Mouse (Mus musculus) layer of hippocampus, adult 18-20 months (tissue): ENCODE data around the gene Fgb. TPM values are rescaled to one million over a fixed set of nuclear protein-coding genes. Genes with fewer than 3 reads are reported as not detected.

ENCODE experiments used
- DNase-seq, 2 experiments: peaks; one replicate each; pipeline ENCODE4 v3.0.0; 2022; ENCODE audit warnings: low spot score in 2 of 2
- total RNA-seq, 2 experiments: library from RNA; stranded (reverse); gene quantifications; 2 replicates each; pipeline ENCODE4 v1.2.3; 2021

The Fgb gene
- total RNA-seq, 2 experiments from 2014 or later: not detected

DNA sequence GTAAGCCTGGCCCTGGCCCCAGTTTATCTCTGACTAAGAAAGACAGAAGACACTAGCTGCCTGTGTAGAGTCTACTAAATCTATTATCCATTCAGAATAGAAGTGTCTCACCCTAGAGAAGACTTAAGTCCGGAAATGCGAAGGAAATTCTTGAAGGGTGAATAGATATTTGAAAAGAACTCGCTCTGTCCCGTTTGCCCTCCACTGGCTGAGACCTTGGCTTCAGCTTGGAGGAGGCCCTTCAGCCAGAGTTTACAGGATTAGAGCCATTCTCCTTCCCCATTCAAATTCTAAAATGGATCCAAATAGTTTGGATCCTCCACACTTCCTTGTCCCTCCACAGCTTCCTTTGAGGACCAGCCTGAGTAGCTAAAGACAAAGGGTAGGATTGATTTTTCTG, 19.3 kb downstream of the Fgb start:
- no peak for DNase-seq

DNA sequence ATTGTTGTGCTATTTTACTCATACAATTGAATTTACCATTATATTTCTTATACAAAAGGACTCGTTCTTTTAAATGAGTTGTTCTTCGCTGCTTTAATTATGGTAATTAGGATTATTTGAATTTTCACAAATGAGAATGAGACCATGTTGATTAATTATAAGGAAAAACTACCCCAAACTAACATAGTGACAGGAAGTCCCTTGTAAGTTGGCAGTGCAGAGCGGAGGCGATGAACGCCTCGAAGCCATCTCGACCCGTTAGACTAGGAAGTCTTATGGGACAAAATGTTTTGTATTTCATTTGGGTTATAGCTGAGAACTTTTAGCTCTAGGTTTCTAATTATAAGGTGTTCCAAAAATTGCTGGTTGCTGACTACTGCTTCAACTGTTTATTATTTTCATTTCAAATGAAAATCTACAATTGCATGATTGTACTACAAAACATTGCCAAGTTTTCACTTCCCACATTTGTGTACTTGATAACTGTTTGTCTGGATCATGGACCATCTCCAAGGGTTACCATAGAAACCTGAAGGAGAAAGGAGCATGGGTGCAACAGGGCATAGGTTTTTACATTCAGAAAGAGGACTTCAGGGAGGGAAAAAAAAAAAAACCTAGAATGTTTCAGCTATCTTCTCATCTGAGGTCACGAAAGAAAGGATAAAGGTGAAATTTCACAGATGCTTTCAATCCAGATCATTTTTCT, 22.0 kb downstream of the Fgb start:
- DNase-seq: peak in 1 of 2 experiments; percentile 60

DNA sequence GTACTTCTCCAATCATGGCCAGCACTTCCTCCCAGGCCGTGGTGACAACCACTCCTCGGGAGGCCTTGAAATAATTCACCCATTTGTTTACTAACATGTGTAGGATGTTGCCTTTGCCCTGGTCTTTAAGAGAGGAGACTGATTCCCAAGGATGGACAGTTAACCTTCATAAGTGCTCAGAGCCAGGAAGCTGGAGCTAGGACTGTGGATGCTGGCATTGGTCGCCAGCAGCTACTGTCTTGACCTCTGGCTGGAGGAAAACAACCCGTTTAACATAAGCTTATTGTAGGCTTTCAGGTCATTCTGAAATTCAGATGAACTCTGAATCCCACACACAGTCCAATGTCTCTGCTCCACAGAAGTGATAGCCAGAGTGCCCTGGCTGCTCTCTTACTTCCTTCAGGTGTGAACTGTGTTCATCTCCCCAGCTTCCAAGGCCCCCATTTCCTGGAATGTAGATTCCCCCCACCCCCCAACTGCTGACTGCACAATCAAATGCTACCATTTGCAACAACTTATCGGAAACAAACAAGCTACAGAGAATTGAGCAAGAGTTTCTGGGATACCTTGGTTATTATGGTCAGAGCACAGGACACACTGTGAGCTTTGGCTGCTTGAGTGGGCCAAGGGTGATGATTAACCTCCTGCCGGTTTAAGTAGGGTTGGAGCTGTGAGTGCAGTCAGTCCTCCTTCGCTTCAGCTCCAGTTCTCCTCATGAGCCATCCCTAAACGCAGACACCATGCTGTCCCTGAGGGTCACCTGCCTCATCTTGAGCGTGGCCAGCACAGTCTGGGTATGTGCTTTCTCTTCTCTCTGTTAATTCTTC, 24.0 kb downstream of the Fgb start, which contains the start of gene Fga:
Gene Fga (plus strand): TSS at position 602 of the 827 bp plus-strand sequence.
- DNase-seq: no peak

DNA sequence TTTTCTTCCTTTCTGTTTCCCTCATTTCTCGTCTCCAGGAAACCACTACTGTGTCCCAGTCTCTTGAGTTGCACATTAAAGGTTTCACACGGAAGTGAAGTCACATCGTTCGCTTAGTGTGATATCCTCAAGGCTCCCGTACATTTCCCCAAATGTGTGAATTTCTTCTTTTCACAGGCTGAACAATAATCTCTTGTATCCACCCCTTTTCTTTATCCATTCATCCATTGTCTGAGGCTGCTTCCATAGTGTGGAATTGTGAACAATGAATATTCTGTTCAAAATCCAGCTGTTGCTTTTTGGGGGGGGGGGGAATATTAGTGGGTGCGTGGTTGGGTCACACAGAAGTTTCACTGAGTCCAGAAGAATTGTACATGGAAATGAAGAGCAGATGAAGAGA, 24.6 kb downstream of the Fgb start:
- DNase-seq: no peak

DNA sequence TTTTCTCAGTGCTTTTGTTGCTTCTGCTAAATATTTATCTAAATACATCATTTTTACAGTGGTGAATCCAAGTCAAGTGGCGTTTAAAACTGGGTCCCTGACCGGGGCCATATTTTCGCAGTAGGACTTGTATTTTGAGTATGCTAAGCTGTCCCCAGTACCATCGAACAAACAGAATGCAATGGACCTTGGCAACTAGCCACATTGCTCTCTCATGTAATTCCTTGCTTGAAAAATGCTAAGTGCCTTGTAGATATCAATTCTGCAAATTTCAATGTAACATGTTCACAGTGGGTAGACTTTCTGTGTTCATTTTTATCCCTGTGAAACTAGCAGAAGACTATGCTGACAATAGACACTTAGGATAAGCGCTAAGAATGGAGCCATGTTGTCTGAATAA, 28.5 kb downstream of the Fgb start:
- DNase-seq: no peak

DNA sequence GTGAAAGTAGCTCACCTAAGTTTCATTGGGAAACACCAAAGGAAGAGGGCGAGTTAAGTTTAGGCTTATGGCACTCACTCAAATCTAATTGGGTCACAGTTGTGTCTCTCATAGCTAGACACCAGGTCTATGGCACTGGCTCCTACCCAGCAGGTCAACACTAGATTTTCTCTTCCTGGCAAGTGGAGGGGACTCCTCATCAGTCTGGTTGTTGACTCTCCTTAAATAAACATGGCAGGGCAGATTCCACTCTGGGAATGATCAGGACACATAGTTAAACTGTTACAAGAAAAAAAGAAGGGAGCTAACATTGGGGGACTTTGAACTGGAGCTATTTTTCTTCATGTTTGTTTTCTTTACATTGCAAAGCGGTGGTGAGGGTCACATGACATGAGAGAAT, 29.3 kb downstream of the Fgb start:
- no peak for DNase-seq

DNA sequence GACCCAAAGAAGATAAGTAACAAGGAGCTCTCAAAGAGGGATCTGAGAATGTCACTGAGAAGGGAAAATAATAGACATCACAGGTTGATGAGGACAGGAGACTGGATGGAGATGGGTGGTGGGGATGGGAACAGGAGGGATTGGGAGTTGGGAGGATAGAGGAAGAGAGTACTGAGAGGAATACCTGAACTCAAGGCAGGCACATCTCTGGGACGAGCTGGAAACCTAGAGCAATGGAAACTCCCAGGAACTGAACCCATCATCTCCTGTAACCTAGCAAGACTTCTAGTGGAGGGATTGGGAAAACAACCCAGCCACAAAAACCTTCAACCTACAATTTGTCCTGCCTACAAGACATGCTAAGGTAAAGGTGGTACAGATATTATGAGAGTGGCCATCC, 33.4 kb downstream of the Fgb start:
- no peak for DNase-seq

DNA sequence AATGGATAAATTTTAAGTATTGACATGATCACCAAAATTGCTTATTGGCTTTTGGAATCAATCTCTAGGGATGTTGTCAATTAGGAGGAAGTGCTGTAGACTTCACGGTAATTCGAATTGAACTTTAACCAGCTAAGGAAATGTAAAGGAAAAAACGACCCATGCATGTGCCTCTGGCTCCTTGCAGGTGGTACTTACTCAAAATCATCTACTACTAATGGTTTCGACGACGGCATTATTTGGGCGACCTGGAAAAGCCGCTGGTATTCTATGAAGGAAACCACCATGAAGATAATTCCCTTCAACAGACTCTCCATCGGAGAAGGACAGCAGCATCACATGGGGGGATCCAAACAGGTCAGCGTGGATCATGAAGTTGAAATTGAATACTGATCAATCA, 35.7 kb downstream of the Fgb start:
- no peak for DNase-seq

DNA sequence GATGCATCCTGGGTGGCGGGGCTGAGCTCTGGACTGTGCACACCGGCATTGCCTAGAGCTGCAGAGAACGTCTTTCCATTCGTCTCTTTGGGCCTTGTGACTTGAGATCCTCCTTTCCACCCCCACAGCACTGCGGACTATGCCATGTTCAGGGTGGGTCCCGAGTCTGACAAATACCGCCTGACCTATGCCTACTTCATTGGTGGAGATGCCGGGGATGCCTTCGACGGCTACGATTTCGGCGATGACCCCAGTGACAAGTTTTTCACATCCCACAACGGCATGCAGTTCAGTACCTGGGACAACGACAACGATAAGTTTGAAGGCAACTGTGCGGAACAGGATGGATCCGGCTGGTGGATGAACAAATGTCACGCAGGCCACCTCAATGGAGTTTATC, 37.0 kb downstream of the Fgb start:
- no peak for DNase-seq

DNA sequence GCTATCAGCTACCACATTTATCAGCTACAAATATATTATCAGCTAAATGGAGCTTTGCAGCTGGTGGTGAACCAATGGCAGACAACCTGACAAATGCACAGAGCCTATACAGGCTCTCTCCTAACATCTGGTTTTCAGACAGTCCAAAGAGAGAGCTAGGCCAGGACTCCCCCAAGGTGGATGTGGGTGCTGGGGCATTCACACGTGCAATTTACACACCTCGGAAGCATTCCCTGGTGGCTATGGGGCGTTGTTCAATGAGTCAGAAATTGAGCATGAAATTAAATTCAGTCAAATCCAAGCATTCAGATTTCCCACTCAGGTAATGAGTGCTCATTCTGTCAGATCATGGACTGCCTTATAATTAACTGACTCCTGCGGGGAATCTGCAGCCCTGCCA, 38.1 kb downstream of the Fgb start:
- no peak for DNase-seq

DNA sequence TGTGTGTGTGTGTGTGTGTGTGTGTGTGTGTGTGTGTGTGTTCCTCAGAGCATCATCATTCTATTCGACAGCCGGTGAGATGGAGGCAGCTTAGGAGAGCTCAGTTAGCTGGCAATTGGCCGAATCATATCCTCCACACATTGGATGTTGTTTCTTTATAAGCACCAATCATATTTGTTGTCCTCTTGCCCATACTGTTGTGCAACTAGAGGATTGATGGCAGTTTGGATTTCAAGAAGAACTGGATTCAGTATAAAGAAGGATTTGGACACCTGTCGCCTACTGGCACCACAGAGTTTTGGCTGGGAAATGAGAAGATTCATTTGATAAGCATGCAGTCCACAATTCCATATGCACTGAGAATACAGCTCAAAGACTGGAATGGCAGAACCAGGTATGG, 38.5 kb downstream of the Fgb start:
- peak in 1 of 2 experiments; percentile 51 for DNase-seq

DNA sequence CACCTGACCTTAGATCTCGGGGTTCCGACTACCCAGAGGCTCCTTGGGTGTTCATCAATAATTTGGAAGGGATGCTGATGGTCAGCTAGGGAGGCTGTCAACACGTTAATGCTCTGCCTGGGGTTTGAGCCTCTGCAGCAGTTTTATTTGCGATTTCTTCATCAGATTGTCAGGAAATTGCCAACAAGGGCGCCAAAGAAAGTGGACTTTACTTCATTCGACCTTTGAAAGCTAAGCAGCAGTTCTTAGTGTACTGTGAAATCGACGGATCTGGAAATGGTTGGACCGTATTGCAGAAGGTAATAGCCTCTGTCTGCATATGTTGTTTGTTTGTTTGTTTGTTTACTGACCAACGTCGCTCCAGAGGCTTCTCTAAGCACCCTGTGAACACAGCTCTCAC, 39.4 kb downstream of the Fgb start:
- no peak for DNase-seq

DNA sequence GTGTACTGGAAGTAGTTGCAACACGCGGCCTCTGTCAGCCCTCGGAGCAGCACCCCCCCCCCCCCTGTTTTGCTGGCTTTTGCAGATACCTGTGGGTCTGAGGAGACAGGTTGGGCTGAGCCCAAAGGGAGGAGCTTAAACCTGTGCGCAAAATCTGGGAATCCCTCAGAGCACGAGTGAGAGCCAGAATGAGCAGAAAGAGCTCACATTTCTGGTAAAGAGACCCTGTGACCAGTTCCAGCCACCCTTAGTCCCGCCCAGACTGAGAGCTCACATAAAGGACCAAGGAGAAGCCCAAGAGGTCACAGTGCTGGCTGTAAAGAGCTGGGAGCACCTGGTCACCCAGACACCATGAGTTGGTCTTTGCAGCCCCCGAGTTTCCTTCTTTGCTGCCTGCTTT, 42.1 kb downstream of the Fgb start, which contains the start of gene Fgg:
Gene Fgg (plus strand): TSS at position 168 of the 400 bp plus-strand sequence.
- DNase-seq: no peak

DNA sequence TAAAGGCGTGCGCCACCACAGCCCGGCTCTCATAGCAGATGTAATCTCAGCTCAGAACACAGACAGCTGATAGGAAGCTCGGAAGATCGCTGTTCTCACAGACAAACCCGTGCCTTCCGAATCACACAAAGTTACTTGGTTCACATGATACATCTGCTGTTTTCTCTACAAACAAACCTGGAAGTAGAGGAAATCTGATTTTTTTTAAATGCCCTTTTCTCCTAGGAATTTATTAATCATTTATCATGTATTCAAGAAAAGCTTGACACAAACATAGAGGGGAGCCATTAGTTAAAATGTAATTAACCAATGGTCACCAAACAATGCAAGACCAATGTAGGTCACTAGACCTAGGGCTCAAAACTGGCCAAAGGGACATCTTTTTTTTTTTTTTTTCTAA, 44.9 kb downstream of the Fgb start:
- DNase-seq: no peak

DNA sequence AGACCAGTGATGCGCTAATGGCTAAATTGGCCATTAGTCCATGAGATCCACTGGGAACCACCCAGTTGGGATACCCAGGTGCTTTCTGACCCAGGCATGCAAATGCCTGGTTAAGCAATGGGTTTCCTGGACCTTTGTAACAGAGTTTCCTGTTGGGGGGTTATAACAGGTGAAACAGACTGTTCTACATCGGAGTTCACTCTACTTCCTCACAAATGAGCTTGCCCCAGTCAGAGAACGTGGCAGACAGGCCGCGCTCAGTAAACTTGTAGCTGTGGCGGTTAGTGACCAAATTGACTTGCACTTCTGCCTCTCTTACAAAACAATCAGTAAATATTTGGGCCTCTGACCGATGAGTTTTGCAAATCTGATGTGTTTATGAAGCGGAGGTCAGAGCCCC, 46.6 kb downstream of the Fgb start:
- DNase-seq: no peak

DNA sequence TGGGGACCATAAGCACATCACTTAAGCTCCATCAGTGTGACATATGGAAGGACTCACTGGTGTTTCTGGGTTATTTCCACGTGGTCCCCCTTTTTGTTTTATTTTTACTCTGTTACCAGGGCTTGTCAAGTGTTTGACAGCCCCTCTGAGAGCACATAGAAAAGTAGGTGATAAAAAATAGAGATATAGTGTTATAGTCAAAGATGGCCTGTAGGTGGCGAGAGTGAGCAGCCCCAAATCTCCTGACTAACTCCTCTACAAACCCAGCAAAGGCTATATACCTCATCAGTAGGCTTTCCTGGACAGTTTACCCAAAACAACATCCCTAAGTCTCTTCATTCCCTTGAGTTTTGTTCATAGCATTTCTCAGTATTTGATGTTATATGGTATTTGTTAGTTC, 47.5 kb downstream of the Fgb start:
- DNase-seq: peak in 1 of 2 experiments; percentile 63

DNA sequence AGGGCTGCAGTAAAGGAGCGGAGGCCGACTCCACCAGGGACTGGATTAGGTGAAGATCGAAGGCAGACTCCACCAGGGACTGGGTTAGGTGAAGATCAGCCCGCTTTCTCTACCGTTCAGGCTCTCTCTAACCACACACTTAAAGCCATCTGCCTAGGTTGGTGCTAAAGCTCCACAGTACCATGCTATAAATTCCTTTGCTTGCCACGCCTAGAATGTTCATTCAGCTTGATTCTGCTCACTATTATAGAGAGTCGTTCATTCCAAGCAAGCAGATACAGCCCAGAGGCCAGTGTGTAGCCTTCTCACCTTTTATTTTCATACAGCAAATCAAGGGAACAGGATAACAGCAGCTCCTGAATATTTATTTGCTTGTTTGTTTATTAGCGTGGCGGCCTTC, 49.7 kb downstream of the Fgb start:
- no peak for DNase-seq

DNA sequence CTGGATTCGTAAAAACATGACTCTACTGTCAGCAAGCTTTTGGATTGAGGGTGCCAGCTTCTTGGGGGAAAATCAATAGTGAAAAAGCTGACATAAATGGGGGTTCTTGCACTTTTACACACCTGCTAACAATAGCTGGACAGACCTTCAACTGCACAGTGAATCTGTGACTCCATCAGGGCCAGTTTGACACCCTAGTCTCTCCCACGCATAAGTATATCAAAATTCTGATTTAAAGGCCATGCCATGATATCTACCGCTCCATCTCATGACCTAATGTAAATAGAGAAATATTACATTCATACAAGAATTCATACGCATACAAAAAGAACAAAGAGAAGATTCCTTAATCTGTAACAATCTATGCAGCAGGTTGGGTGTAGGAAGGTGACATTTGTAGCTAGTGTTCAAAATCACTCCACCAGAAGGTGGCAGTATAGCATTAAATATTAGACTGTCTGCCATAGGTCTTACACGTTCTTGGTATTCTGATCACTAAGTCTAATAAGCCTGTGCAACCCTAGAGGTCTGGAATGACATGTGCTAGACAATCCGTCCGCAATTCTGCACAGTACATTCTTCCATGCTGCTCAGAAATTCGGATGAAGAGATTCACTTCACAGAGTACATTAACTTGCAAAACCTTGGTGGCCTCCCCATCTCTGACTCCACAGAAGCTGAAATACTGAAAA, 50.7 kb downstream of the Fgb start:
- peak; percentile 48 to 92 for DNase-seq

DNA sequence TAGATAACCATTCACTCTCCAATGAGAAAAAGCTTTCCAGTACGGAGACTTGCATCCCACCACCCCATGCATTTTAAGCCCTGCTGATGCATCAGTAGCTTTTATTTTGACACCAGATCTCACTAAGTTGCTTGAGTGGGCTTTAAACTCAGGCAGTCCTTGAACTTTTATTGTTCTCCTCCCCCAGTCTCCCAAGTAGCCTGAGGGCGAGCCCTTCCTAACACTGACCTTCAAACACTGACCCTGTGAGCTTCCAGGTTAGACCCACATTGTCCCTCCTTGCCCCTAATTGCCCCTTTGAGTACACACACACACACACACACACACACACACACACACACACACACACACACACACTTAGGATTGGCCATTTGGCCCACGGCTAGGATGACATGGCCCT, 53.0 kb downstream of the Fgb start:
- DNase-seq: no peak

DNA sequence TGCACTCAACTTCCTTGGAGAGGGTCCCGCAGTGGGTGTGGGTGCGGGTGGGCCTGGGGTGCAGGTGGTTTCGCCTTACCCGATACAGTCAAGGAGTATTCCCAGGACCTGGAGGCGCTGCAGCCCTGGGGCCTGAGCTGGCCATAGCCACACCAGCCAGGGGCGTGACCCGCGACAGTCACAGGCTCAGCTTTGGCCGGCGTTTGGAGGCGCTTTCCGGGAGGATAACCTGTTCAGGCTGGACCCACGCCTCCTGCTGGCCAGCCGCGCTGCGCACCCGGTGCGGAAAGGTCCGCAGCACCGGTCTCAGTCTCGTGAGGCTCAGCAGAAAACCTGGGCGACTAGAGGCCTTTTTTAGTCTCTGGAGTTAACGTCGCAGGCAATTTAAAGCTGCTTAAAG, 54.3 kb downstream of the Fgb start:
- no peak for DNase-seq

DNA sequence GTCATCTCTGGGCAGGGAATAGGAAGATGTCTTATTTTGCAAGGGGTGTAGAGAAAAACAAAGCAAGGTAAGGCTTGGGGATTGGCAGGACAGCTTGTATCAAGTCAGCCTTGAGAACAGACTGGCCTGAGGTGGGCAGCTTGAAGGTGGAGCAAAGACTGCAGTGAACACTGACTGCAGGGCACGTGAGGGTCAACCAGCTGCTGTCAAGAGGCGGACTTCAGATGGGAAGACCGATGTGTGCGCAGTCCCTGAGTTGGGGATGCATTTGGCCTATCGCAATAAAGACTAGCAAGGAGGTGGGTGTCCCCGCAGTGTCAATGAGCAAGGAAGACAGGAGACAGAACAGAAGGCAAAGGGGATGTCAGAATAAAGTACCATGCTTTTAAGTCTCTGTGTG, 56.7 kb downstream of the Fgb start:
- no peak for DNase-seq

DNA sequence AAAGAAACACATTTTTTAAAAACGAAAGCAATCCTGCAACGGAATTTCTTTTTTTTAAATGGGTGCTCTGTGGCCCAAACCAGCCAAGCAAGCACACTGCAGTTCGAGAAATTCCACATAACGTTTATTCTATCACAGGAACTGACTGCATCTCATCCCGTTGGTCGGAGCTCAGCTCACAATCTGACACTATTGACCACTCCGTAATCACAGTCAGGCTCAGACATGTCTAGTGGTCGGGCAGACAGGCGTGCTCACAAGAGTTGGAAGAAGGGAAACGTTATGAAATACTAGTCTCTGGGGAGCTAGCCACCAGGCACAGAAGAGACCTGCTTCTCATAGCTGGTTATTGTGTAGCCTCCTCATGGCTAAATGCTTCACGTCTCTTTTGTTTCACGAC, 57.7 kb downstream of the Fgb start:
- no peak for DNase-seq
